21 mouse cellular contexts compared by ENCODE assay signal in the genomic region with DNA sequence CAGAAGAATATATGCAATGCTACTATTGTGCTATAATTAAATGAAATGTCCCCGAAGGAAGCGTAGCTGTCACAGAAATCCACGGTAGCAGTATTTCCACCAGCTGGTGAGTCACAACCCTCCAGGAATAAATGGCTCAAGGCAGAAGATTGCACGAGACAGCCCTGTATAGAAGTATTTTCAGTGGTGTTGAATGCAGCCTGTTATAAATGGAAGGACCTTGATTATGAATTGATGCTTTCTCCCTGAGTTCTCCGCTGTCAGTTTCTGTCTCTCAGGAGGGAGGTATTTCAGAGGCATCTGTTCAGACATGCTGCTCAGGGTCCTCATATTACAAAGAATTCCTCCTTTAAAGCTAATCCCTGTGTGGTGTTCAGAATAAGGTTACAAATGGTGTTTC. TPM values are rescaled to one million over a fixed set of nuclear protein-coding genes. Genes with fewer than 3 reads are reported as not detected.
A peak's percentile ranks its signal among the peaks of the same experiment; 100 is the strongest.
DNase-seq lines count a peak whose midpoint lies in the region; ATAC-seq and TF ChIP-seq lines count a peak whose summit lies in the region.
"Had no signal": no experiment of that assay in that cellular context is flagged by ENCODE, and none has a peak within 500 bp of the region (broad histone marks: within the 10 kb centered on the region; RNA-seq: fewer than 3 reads in every experiment).

No protein-coding gene starts in this region.

- TF ChIP-seq POLR2A in lung, adult 2 months (IDR thresholded peaks at IDR 0.05; ENCODE audit: borderline replicate concordance, extremely low read depth, low read depth, low read length) = no peak

- no peak for TF ChIP-seq CTCF in midbrain, postnatal 0 days (IDR thresholded peaks at IDR 0.05)
- no peak for TF ChIP-seq CTCF in lung, adult 2 months (IDR thresholded peaks at IDR 0.05; ENCODE audit: insufficient read depth, low read length)

- no peaks in the 10 kb centered on the region for H3K36me3 ChIP-seq in midbrain, postnatal 0 days (ENCODE audit: insufficient read depth, low read length)
- H3K36me3 ChIP-seq in midbrain, embryonic 15.5 days (replicated peaks) = no peaks in the 10 kb centered on the region
- H3K36me3 ChIP-seq: embryonic facial prominence, embryonic 13.5 days; liver, embryonic 13.5 days; stomach, embryonic 15.5 days had no signal

- no peak overlapping the region for H3K4me3 ChIP-seq in midbrain, postnatal 0 days (ENCODE audit: low read depth, low read length)
- no peak overlapping the region for H3K4me3 ChIP-seq in midbrain, embryonic 15.5 days
- H3K4me3 ChIP-seq in lung, adult 2 months (replicated peaks; ENCODE audit: extremely low read depth, low read depth, low read length) = no peak overlapping the region
- H3K4me3 ChIP-seq: embryonic facial prominence, embryonic 13.5 days; forebrain, embryonic 13.5 days; liver, embryonic 13.5 days; stomach, embryonic 15.5 days had no signal

- H3K9ac ChIP-seq in midbrain, postnatal 0 days (replicated peaks; ENCODE audit: low read length, poor library complexity, severe bottlenecking) = no peak overlapping the region
- H3K9ac ChIP-seq in midbrain, embryonic 15.5 days = no peak overlapping the region
- H3K9ac ChIP-seq: embryonic facial prominence, embryonic 13.5 days; forebrain, embryonic 13.5 days; liver, embryonic 13.5 days; stomach, embryonic 15.5 days had no signal

- H3K4me2 ChIP-seq in midbrain, postnatal 0 days (ENCODE audit: low read depth, low read length, poor library complexity, severe bottlenecking) = no peak overlapping the region
- no peak overlapping the region for H3K4me2 ChIP-seq in midbrain, embryonic 15.5 days
- H3K4me2 ChIP-seq: embryonic facial prominence, embryonic 13.5 days; forebrain, embryonic 13.5 days; liver, embryonic 13.5 days; midbrain, embryonic 11.5 days; stomach, embryonic 15.5 days had no signal

- H3K27ac ChIP-seq in midbrain, postnatal 0 days (ENCODE audit: low read depth, low read length) = 0 out of 2 replicates have a peak overlapping the region, but pooled peaks have one; percentile 6
- no peak overlapping the region for H3K27ac ChIP-seq in midbrain, embryonic 15.5 days
- H3K27ac ChIP-seq: embryonic facial prominence, embryonic 13.5 days; forebrain, embryonic 13.5 days; liver, embryonic 13.5 days; stomach, embryonic 15.5 days had no signal

- H3K27me3 ChIP-seq in midbrain, postnatal 0 days (ENCODE audit: insufficient read depth, low read length) = no peaks in the 10 kb centered on the region
- H3K27me3 ChIP-seq in midbrain, embryonic 15.5 days (replicated peaks) = no peaks in the 10 kb centered on the region
- H3K27me3 ChIP-seq: embryonic facial prominence, embryonic 13.5 days; forebrain, embryonic 13.5 days; liver, embryonic 13.5 days; stomach, embryonic 15.5 days had no signal

- WGBS in midbrain, postnatal 0 days = 42% methylated on average over 5 of the region's 5 CpGs
- WGBS in midbrain, embryonic 15.5 days = 54% methylated on average over 5 of the region's 5 CpGs
- 64% methylated on average over 5 of the region's 5 CpGs for WGBS in lung, adult 2 months

- no peaks in the 10 kb centered on the region for H3K4me1 ChIP-seq in midbrain, postnatal 0 days (ENCODE audit: insufficient read depth, low read length)
- no peaks in the 10 kb centered on the region for H3K4me1 ChIP-seq in midbrain, embryonic 15.5 days
- no peaks in the 10 kb centered on the region; the same call in 1 of the 2 replicates for H3K4me1 ChIP-seq in lung, adult 2 months (ENCODE audit: control insufficient read depth, insufficient read depth, low read length)
- H3K4me1 ChIP-seq: forebrain, embryonic 13.5 days; liver, embryonic 13.5 days; stomach, embryonic 15.5 days had no signal

- no peak for ATAC-seq in midbrain, postnatal 0 days (ENCODE audit: low FRiP score)
- ATAC-seq in midbrain, embryonic 15.5 days (replicated peaks) = no peak
- ATAC-seq: forebrain, embryonic 13.5 days; hindbrain, embryonic 16.5 days had no signal

- peak; percentile 6 for DNase-seq in midbrain, postnatal 0 days (ENCODE audit: low spot score)
- peak; percentile 44 to 70 for DNase-seq in frontal cortex, adult 2 months (ENCODE audit: extremely low spot score in 1 of 2, low spot score in 1 of 2)
- DNase-seq in left cerebral cortex, adult 9 months (ENCODE audit: low spot score in 2 of 2) = peak; percentile 19 to 48
- peak; percentile 44 for DNase-seq in right cerebral cortex, postnatal 25 days
- no peak for DNase-seq in lung, adult 2 months
- DNase-seq in adipocyte (ENCODE audit: low spot score) = no peak
- DNase-seq: adrenal gland, postnatal 14 days; cerebellum, postnatal 14 days; gastrocnemius, postnatal 14 days; heart, postnatal 14 days; kidney, adult 18-20 months; kidney, postnatal 14 days; liver, embryonic 13.5 days; lung, postnatal 14 days; thymus, postnatal 25 days had no signal

- H3K9me3 ChIP-seq in midbrain, postnatal 0 days (ENCODE audit: low read length) = no peaks in the 10 kb centered on the region
- H3K9me3 ChIP-seq in midbrain, embryonic 15.5 days = no peaks in the 10 kb centered on the region
- H3K9me3 ChIP-seq: embryonic facial prominence, embryonic 13.5 days; forebrain, embryonic 13.5 days; liver, embryonic 13.5 days; stomach, embryonic 15.5 days had no signal

RNA-seq across cellular contexts. Expression of a gene that starts 27.6 kb away (rescaled TPM):
- 78.3 and 84.0 TPM in 2 replicates for total RNA-seq in midbrain, postnatal 0 days (2014; rRNA removed)
- polyA plus RNA-seq in midbrain, postnatal 0 days (2015; fragmentation: Nextera tagmentation; extraction: Ambion mirVana) = 38.2 and 40.8 TPM in 2 replicates
- 38.9 and 39.3 TPM in 2 replicates for polyA plus RNA-seq in midbrain, embryonic 15.5 days (2015; fragmentation: Nextera tagmentation; extraction: Ambion mirVana)
- 31.7 and 34.2 TPM in 2 replicates for polyA plus RNA-seq in frontal cortex, adult 2 months (2012; rRNA removed)
- polyA plus RNA-seq in lung, adult 2 months (2012; rRNA removed) = 17.8 and 23.9 TPM in 2 replicates

Comparison
In these comparisons a context has a peak if more than half of its experiments do, and no peak if none do; other contexts are left out.
1. DNase-seq: peak in midbrain, postnatal 0 days (single experiment), frontal cortex, adult 2 months (2 of 2), left cerebral cortex, adult 9 months (2 of 2) and right cerebral cortex, postnatal 25 days (single experiment); none in lung, adult 2 months (single experiment) and adipocyte (single experiment).